Mouse (Mus musculus) heart, embryonic 15.5 days (tissue): Measurements from ENCODE around the gene Pde1b. TPM values are rescaled to one million over a fixed set of nuclear protein-coding genes. Genes with fewer than 3 reads are reported as not detected.

Source experiments
- ATAC-seq: fragments of 200-750 bp; cut with Nextera tagmentation; replicated peaks from 2 replicates; pipeline ENCODE4 v1.8.0; 2017; ENCODE audit warnings: low read depth, moderate TSS enrichment; ENCODE audit not compliant: insufficient number of reproducible peaks, insufficient read depth, low FRiP score
- H3K27ac ChIP-seq: fragments of 300-500 bp; sonication (generic); 2 replicates; pipeline ENCODE4 v1.5.1; 2015; ENCODE audit warnings: mild to moderate bottlenecking, inconsistent platforms
- H3K27me3 ChIP-seq: fragments of 300-500 bp; sonication (generic); 2 replicates; pipeline ENCODE4 v1.6.1; 2015; ENCODE audit warnings: inconsistent platforms
- H3K36me3 ChIP-seq: fragments of 300-500 bp; sonication (generic); 2 replicates; pipeline ENCODE4 v1.6.1; 2015; ENCODE audit warnings: mild to moderate bottlenecking, inconsistent platforms
- H3K4me1 ChIP-seq: fragments of 300-500 bp; sonication (generic); replicated peaks from 2 replicates; pipeline ENCODE4 v1.6.1; 2015; ENCODE audit warnings: inconsistent platforms
- H3K4me2 ChIP-seq: fragments of 300-500 bp; sonication (generic); 2 replicates; pipeline ENCODE4 v1.6.1; 2015; ENCODE audit warnings: inconsistent platforms, mild to moderate bottlenecking, moderate library complexity
- H3K4me3 ChIP-seq: fragments of 300-500 bp; sonication (generic); 2 replicates; pipeline ENCODE4 v1.5.1; 2015; ENCODE audit warnings: mild to moderate bottlenecking, inconsistent platforms
- H3K9ac ChIP-seq: fragments of 300-500 bp; sonication (generic); 2 replicates; pipeline ENCODE4 v1.6.1; 2015; ENCODE audit warnings: mild to moderate bottlenecking, inconsistent platforms
- H3K9me3 ChIP-seq: fragments of 300-500 bp; sonication (generic); replicated peaks from 2 replicates; pipeline ENCODE4 v1.6.1; 2016; ENCODE audit warnings: inconsistent platforms
- WGBS: fragments of 180-500 bp; shearing (Covaris S2); methylation state at CpG from one replicate; pipeline ENCODE4 v1.1.7; 2015; ENCODE audit warnings: mixed read lengths; 5-methylcytosine and 5-hydroxymethylcytosine counted together
- polyA plus RNA-seq: library from polyadenylated mRNA; unstranded; fragments of >200 nt; fragmentation: Nextera tagmentation; extraction: Ambion mirVana; gene quantifications from 2 replicates; pipeline ENCODE4 v1.2.1, GENCODE M21; 2015

Gene Pde1b
- polyA plus RNA-seq, 1 experiment from 2014 or later, result 2.1 TPM

DNA sequence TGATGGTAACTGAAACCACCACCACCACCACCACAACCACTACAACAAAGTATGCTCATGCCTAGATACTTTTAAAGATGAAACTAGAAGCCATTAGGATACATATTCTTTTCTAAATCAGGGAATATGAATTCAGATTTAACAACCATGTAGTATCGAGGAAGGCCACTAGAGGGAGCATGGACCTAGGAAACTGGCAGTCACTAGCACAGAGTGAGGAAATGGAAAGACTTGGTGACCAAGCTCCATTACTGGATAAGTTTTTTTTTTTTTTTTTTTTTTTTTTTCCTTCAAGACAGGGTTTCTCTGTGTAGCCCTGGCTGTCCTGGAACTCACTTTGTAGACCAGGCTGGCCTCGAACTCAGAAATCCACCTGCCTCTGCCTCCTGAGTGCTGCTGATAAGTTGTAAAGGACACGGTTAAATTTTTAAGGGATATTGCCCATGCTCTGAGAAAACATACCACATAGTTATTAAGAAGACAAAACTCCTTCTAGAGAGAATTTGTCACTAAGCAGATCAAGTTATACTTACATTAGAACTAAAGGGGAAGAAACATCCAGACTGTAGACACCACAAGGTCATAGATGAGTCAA lies 49.4 kb downstream of the Pde1b start:
- H3K9ac ChIP-seq, result no peak overlapping the region
- 41% methylated on average over 3 of the region's 3 CpGs for WGBS
- no peak overlapping the region for H3K4me3 ChIP-seq
- H3K27ac ChIP-seq, result no peak overlapping the region
- no peaks in the 10 kb centered on the region for H3K36me3 ChIP-seq
- no peak overlapping the region for H3K4me2 ChIP-seq
- H3K9me3 ChIP-seq, result no peaks in the 10 kb centered on the region
- H3K27me3 ChIP-seq, result no peaks in the 10 kb centered on the region
- no peak for ATAC-seq
- no peaks in the 10 kb centered on the region for H3K4me1 ChIP-seq

DNA sequence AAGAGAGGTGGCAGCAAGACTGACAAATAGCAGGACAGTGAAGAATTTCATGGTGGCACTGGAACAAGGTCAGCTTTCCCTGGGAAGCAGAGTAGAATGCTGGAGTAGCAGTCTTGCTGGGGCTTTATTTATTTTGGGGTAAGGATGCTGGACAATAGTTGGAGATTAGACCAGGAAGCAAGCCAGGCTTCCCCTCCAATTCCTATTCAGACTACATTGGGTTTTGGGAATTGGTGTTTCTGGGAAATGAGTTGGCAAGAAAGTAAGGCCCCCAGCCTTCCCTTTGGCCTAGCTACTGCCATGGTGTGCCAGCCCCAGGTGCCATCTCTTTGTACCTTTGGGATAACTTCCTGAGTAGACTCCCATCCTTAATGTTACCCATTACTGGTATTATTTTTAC lies 62.1 kb downstream of the Pde1b start, which contains the start of gene Glycam1:
Gene Glycam1, minus strand, starts transcription at position 101 of the 400 bp plus-strand sequence.
- Histone ChIP-seq H3K4me2 (no peak within 1 kb of the TSS), H3K9me3 (no peaks in the 10 kb centered on the region), H3K36me3 (no peaks in the 10 kb centered on the region), H3K4me3 (no peak within 1 kb of the TSS), H3K27me3 (no peaks in the 10 kb centered on the region), H3K4me1 (no peaks in the 10 kb centered on the region), H3K27ac (no peak within 1 kb of the TSS), H3K9ac (no peak within 1 kb of the TSS)
- ATAC-seq, result no peak

Other genes with a start within 250 kb of the Pde1b start
- 1.9 and 5.0 TPM in 2 replicates for gene Nfe2, start 244.6 kb upstream of the Pde1b start, polyA plus RNA-seq
- 145 and 168 TPM in 2 replicates for gene Copz1, start 230.3 kb upstream of the Pde1b start, polyA plus RNA-seq
- gene Gpr84, start 192.4 kb upstream of the Pde1b start, polyA plus RNA-seq, result 0.11 and 0.25 TPM in 2 replicates
- gene Zfp385a, start 162.9 kb upstream of the Pde1b start, polyA plus RNA-seq, result 5.9 and 10.5 TPM in 2 replicates
- 62.4 and 70.8 TPM in 2 replicates for gene Itga5, start 136.3 kb upstream of the Pde1b start, polyA plus RNA-seq
- 28.5 and 32.6 TPM in 2 replicates for gene Gtsf1, start 72.6 kb upstream of the Pde1b start, polyA plus RNA-seq
- gene Gtsf2, start 54.6 kb upstream of the Pde1b start, polyA plus RNA-seq, result not detected in 2 replicates
- gene Nckap1l, start 49.2 kb upstream of the Pde1b start, polyA plus RNA-seq, result 2.1 and 5.8 TPM in 2 replicates
- 55.3 and 62.0 TPM in 2 replicates for gene Ppp1r1a, start 35.0 kb downstream of the Pde1b start, polyA plus RNA-seq
- gene Glycam1, start 62.0 kb downstream of the Pde1b start, polyA plus RNA-seq, result not detected in 2 replicates